Mouse (Mus musculus): ENCODE results near the gene C2cd3. TPM values are rescaled to one million over a fixed set of nuclear protein-coding genes. Genes with fewer than 3 reads are reported as not detected.

C2cd3 gene
- polyA plus RNA-seq, 1 experiment from 2014 or later: 28.9 TPM

GRCm38 (mm10) chr7:100431103-100431502 lies 59.1 kb downstream of the C2cd3 start:
- no peak for ATAC-seq
- Histone ChIP-seq H3K4me3 (replicated peaks; ENCODE audit: low read length) (no peak overlapping the region), H3K4me2 (ENCODE audit: low read length) (no peak overlapping the region), H3K4me1 (replicated peaks; ENCODE audit: control insufficient read depth, insufficient read depth, low read length) (no peaks in the 10 kb centered on the region), H3K27me3 (replicated peaks; ENCODE audit: control insufficient read depth, insufficient read depth, low read length) (no peaks in the 10 kb centered on the region), H3K9me3 (ENCODE audit: control insufficient read depth, low read length) (no peaks in the 10 kb centered on the region), H3K36me3 (ENCODE audit: control insufficient read depth, insufficient read depth) (peaks cover 31% of the 10 kb centered on the region), H3K9ac (replicated peaks; ENCODE audit: low read depth, low read length) (no peak overlapping the region), H3K27ac (ENCODE audit: low read length) (no peak overlapping the region)
- WGBS: 56% methylated on average over 5 of the region's 5 CpGs

GRCm38 (mm10) chr7:100433295-100433694 lies 61.3 kb downstream of the C2cd3 start:
- H3K9me3 ChIP-seq (ENCODE audit: control insufficient read depth, low read length): no peaks in the 10 kb centered on the region
- H3K27ac ChIP-seq (ENCODE audit: low read length): no peak overlapping the region
- no peak overlapping the region for H3K4me2 ChIP-seq (ENCODE audit: low read length)
- no peak overlapping the region for H3K4me3 ChIP-seq (replicated peaks; ENCODE audit: low read length)
- no peaks in the 10 kb centered on the region for H3K27me3 ChIP-seq (replicated peaks; ENCODE audit: control insufficient read depth, insufficient read depth, low read length)
- no peak overlapping the region for H3K9ac ChIP-seq (replicated peaks; ENCODE audit: low read depth, low read length)
- no peak for ATAC-seq
- H3K4me1 ChIP-seq (replicated peaks; ENCODE audit: control insufficient read depth, insufficient read depth, low read length): no peaks in the 10 kb centered on the region
- peaks cover 30% of the 10 kb centered on the region for H3K36me3 ChIP-seq (ENCODE audit: control insufficient read depth, insufficient read depth)
- 92% methylated on average over 6 of the region's 6 CpGs for WGBS

GRCm38 (mm10) chr7:100443728-100444127 lies 71.7 kb downstream of the C2cd3 start:
- Histone ChIP-seq H3K27ac (ENCODE audit: low read length) (no peak overlapping the region), H3K36me3 (ENCODE audit: control insufficient read depth, insufficient read depth) (peaks cover 30% of the 10 kb centered on the region), H3K4me2 (ENCODE audit: low read length) (no peak overlapping the region), H3K4me3 (replicated peaks; ENCODE audit: low read length) (no peak overlapping the region), H3K4me1 (replicated peaks; ENCODE audit: control insufficient read depth, insufficient read depth, low read length) (no peaks in the 10 kb centered on the region), H3K27me3 (replicated peaks; ENCODE audit: control insufficient read depth, insufficient read depth, low read length) (no peaks in the 10 kb centered on the region), H3K9me3 (ENCODE audit: control insufficient read depth, low read length) (no peaks in the 10 kb centered on the region), H3K9ac (replicated peaks; ENCODE audit: low read depth, low read length) (no peak overlapping the region)
- WGBS: 97% methylated on average over 4 of the region's 4 CpGs
- no peak for ATAC-seq

GRCm38 (mm10) chr7:100446271-100446670 lies 74.2 kb downstream of the C2cd3 start:
- no peak overlapping the region for H3K4me2 ChIP-seq (ENCODE audit: low read length)
- no peak for ATAC-seq
- no peak overlapping the region for H3K4me3 ChIP-seq (replicated peaks; ENCODE audit: low read length)

GRCm38 (mm10) chr7:100448530-100448929 lies 76.5 kb downstream of the C2cd3 start:
- no peaks in the 10 kb centered on the region for H3K4me1 ChIP-seq (replicated peaks; ENCODE audit: control insufficient read depth, insufficient read depth, low read length)
- no peak for ATAC-seq
- H3K36me3 ChIP-seq (ENCODE audit: control insufficient read depth, insufficient read depth): peaks cover 35% of the 10 kb centered on the region
- WGBS: 94% methylated on average over 12 of the region's 12 CpGs
- H3K9ac ChIP-seq (replicated peaks; ENCODE audit: low read depth, low read length): no peak overlapping the region
- H3K4me2 ChIP-seq (ENCODE audit: low read length): no peak overlapping the region
- H3K27ac ChIP-seq (ENCODE audit: low read length): no peak overlapping the region
- no peak overlapping the region for H3K4me3 ChIP-seq (replicated peaks; ENCODE audit: low read length)
- H3K9me3 ChIP-seq (ENCODE audit: control insufficient read depth, low read length): no peaks in the 10 kb centered on the region
- H3K27me3 ChIP-seq (replicated peaks; ENCODE audit: control insufficient read depth, insufficient read depth, low read length): no peaks in the 10 kb centered on the region

More at GRCm38 (mm10) chr7:100446271-100446670, 74.2 kb downstream of the C2cd3 start:
- Histone ChIP-seq H3K9ac (replicated peaks; ENCODE audit: low read depth, low read length) (no peak overlapping the region), H3K4me1 (replicated peaks; ENCODE audit: control insufficient read depth, insufficient read depth, low read length) (no peaks in the 10 kb centered on the region), H3K36me3 (ENCODE audit: control insufficient read depth, insufficient read depth) (peaks cover 37% of the 10 kb centered on the region), H3K9me3 (ENCODE audit: control insufficient read depth, low read length) (no peaks in the 10 kb centered on the region), H3K27ac (ENCODE audit: low read length) (no peak overlapping the region), H3K27me3 (replicated peaks; ENCODE audit: control insufficient read depth, insufficient read depth, low read length) (no peaks in the 10 kb centered on the region)
- 92% methylated on average over 5 of the region's 5 CpGs for WGBS

- WGBS: 93% methylated on average over 3 of the region's 3 CpGs
- Histone ChIP-seq H3K9me3 (ENCODE audit: control insufficient read depth, low read length) (no peaks in the 10 kb centered on the region), H3K4me1 (replicated peaks; ENCODE audit: control insufficient read depth, insufficient read depth, low read length) (no peaks in the 10 kb centered on the region), H3K27me3 (replicated peaks; ENCODE audit: control insufficient read depth, insufficient read depth, low read length) (no peaks in the 10 kb centered on the region), H3K27ac (ENCODE audit: low read length) (no peak overlapping the region), H3K9ac (replicated peaks; ENCODE audit: low read depth, low read length) (no peak overlapping the region), H3K36me3 (ENCODE audit: control insufficient read depth, insufficient read depth) (peaks cover 33% of the 10 kb centered on the region), H3K4me3 (replicated peaks; ENCODE audit: low read length) (no peak overlapping the region), H3K4me2 (ENCODE audit: low read length) (no peak overlapping the region)
- no peak for ATAC-seq
Measured at GRCm38 (mm10) chr7:100448985-100449384, 77.0 kb downstream of the C2cd3 start.

- no peak overlapping the region for H3K27ac ChIP-seq (ENCODE audit: low read length)
- no peaks in the 10 kb centered on the region for H3K4me1 ChIP-seq (replicated peaks; ENCODE audit: control insufficient read depth, insufficient read depth, low read length)
- ATAC-seq: no peak
- H3K4me3 ChIP-seq (replicated peaks; ENCODE audit: low read length): no peak overlapping the region
- H3K9me3 ChIP-seq (ENCODE audit: control insufficient read depth, low read length): no peaks in the 10 kb centered on the region
- no peak overlapping the region for H3K4me2 ChIP-seq (ENCODE audit: low read length)
- H3K36me3 ChIP-seq (ENCODE audit: control insufficient read depth, insufficient read depth): peaks cover 34% of the 10 kb centered on the region
- no peak overlapping the region for H3K9ac ChIP-seq (replicated peaks; ENCODE audit: low read depth, low read length)
- H3K27me3 ChIP-seq (replicated peaks; ENCODE audit: control insufficient read depth, insufficient read depth, low read length): no peaks in the 10 kb centered on the region
- 59% methylated on average over 1 of the region's 1 CpGs for WGBS
Measured at GRCm38 (mm10) chr7:100458153-100458552, 86.1 kb downstream of the C2cd3 start.

- H3K9ac ChIP-seq (replicated peaks; ENCODE audit: low read depth, low read length): no peak overlapping the region
- no peak for ATAC-seq
- H3K4me1 ChIP-seq (replicated peaks; ENCODE audit: control insufficient read depth, insufficient read depth, low read length): no peaks in the 10 kb centered on the region
- H3K36me3 ChIP-seq (ENCODE audit: control insufficient read depth, insufficient read depth): peaks cover 26% of the 10 kb centered on the region
- no peak overlapping the region for H3K4me2 ChIP-seq (ENCODE audit: low read length)
- H3K27me3 ChIP-seq (replicated peaks; ENCODE audit: control insufficient read depth, insufficient read depth, low read length): no peaks in the 10 kb centered on the region
- no peak overlapping the region for H3K4me3 ChIP-seq (replicated peaks; ENCODE audit: low read length)
- 95% methylated on average over 3 of the region's 3 CpGs for WGBS
- H3K9me3 ChIP-seq (ENCODE audit: control insufficient read depth, low read length): no peaks in the 10 kb centered on the region
- no peak overlapping the region for H3K27ac ChIP-seq (ENCODE audit: low read length)
Measured at GRCm38 (mm10) chr7:100459862-100460261, 87.8 kb downstream of the C2cd3 start.

GRCm38 (mm10) chr7:100461621-100462151 lies 89.7 kb downstream of the C2cd3 start:
- Histone ChIP-seq H3K9me3 (ENCODE audit: control insufficient read depth, low read length) (no peaks in the 10 kb centered on the region), H3K4me3 (replicated peaks; ENCODE audit: low read length) (no peak overlapping the region), H3K9ac (replicated peaks; ENCODE audit: low read depth, low read length) (no peak overlapping the region), H3K27me3 (replicated peaks; ENCODE audit: control insufficient read depth, insufficient read depth, low read length) (no peaks in the 10 kb centered on the region), H3K36me3 (ENCODE audit: control insufficient read depth, insufficient read depth) (peaks cover 17% of the 10 kb centered on the region), H3K27ac (ENCODE audit: low read length) (no peak overlapping the region), H3K4me2 (ENCODE audit: low read length) (no peak overlapping the region), H3K4me1 (replicated peaks; ENCODE audit: control insufficient read depth, insufficient read depth, low read length) (no peaks in the 10 kb centered on the region)
- no peak for ATAC-seq
- WGBS: 88% methylated on average over 6 of the region's 6 CpGs

GRCm38 (mm10) chr7:100463194-100463593 lies 91.2 kb downstream of the C2cd3 start:
- Histone ChIP-seq H3K4me1 (replicated peaks; ENCODE audit: control insufficient read depth, insufficient read depth, low read length) (no peaks in the 10 kb centered on the region), H3K4me3 (replicated peaks; ENCODE audit: low read length) (no peak overlapping the region), H3K4me2 (ENCODE audit: low read length) (no peak overlapping the region), H3K27ac (ENCODE audit: low read length) (no peak overlapping the region), H3K27me3 (replicated peaks; ENCODE audit: control insufficient read depth, insufficient read depth, low read length) (no peaks in the 10 kb centered on the region), H3K9ac (replicated peaks; ENCODE audit: low read depth, low read length) (no peak overlapping the region), H3K36me3 (ENCODE audit: control insufficient read depth, insufficient read depth) (peaks cover 16% of the 10 kb centered on the region), H3K9me3 (ENCODE audit: control insufficient read depth, low read length) (no peaks in the 10 kb centered on the region)
- WGBS: 93% methylated on average over 9 of the region's 9 CpGs
- ATAC-seq: no peak
